Mouse (Mus musculus): ENCODE data around the gene Tox2. TPM values are rescaled to one million over a fixed set of nuclear protein-coding genes. Genes with fewer than 3 reads are reported as not detected.

The Tox2 gene
- polyA plus RNA-seq, 1 experiment from 2014 or later, result 2.1 TPM

DNA sequence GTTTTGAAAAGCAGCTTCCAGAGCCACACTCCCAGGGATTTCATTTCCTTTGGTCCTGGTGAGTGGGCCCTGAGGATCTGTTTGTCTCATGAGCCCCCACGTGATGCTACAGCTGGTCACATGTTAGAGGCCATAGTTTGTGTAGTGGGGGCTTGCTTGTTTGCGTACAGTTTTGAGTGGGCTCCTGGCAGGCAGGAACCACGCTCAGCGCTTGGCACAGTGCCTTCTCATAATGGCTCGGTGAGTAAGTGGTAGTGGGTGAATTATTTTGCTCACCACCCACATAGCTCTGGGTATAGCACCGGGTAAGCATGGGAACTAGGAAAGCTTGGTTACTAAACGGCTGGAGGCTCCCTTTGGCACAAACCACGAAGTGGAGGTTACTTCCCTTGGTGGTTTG, 6.2 kb downstream of the Tox2 start:
- Histone ChIP-seq H3K27me3 (ENCODE audit: control insufficient read depth, insufficient read depth, low read length) (peaks cover 24% of the 10 kb centered on the region), H3K9me3 (ENCODE audit: control insufficient read depth, low read length) (no peaks in the 10 kb centered on the region), H3K4me2 (ENCODE audit: low read depth, severe bottlenecking) (no peak overlapping the region), H3K9ac (ENCODE audit: low read length) (no peak overlapping the region), H3K36me3 (ENCODE audit: control insufficient read depth, insufficient read depth, low read length) (no peaks in the 10 kb centered on the region), H3K4me3 (ENCODE audit: low read depth, low read length) (no peak overlapping the region), H3K4me1 (ENCODE audit: control insufficient read depth, insufficient read depth, low read length) (no peaks in the 10 kb centered on the region), H3K27ac (replicated peaks; ENCODE audit: low read depth, low read length) (no peak overlapping the region)
- no peak for ATAC-seq (ENCODE audit: insufficient number of reproducible peaks, low FRiP score, low TSS enrichment, low read depth)
- WGBS, result 79% methylated on average over 8 of the region's 8 CpGs
- no peak for DNase-seq (ENCODE audit: low spot score)

DNA sequence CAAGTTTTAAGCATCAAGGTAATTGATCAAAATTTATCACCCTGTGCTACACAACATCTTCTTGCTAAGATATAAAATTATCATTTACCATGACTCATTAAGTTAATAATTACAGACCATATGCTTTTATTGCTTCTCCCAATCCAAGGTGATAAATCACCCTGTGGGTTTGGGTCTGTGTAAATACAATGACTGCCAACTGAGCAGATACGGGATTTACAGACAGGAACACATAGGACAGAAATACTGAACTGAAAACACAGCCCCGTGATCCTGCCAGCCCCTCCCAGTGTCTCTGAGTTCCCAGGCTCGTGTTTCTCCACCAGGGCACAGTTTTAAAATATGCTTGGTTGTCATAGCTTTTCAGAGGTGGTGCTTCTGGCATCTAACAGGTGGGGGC, 10.2 kb downstream of the Tox2 start:
- ATAC-seq (ENCODE audit: insufficient number of reproducible peaks, low FRiP score, low TSS enrichment, low read depth) (no peak), DNase-seq (ENCODE audit: low spot score) (no peak)
- H3K9ac ChIP-seq (ENCODE audit: low read length), result no peak overlapping the region
- no peaks in the 10 kb centered on the region for H3K4me1 ChIP-seq (ENCODE audit: control insufficient read depth, insufficient read depth, low read length)
- H3K9me3 ChIP-seq (ENCODE audit: control insufficient read depth, low read length), result no peaks in the 10 kb centered on the region
- no peak overlapping the region for H3K27ac ChIP-seq (replicated peaks; ENCODE audit: low read depth, low read length)
- H3K4me2 ChIP-seq (ENCODE audit: low read depth, severe bottlenecking), result no peak overlapping the region
- WGBS, result 43% methylated on average over 3 of the region's 3 CpGs
- 0 out of 2 replicates have a peak, but pooled peaks cover 3% of the 10 kb centered on the region for H3K27me3 ChIP-seq (ENCODE audit: control insufficient read depth, insufficient read depth, low read length)
- H3K36me3 ChIP-seq (ENCODE audit: control insufficient read depth, insufficient read depth, low read length), result no peaks in the 10 kb centered on the region
- no peak overlapping the region for H3K4me3 ChIP-seq (ENCODE audit: low read depth, low read length)

DNA sequence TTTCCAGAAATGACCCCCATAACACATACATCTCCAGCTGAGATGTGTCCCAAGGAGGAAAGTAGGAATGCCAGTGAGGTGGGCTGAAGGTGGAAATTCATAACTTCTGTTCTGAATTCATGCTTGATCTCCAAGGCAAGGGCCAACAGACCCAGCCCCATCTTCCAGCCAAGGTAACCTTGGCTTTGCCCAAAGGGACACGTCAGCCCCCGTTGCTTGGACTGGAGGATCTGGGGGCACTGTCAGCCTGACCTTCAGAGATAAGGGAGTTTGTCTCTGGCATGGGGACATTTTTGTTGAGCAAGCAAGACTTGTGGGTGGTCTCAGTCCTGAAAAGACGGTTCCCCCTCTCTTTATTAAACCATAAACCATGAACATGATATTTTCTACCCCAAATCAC, 15.2 kb downstream of the Tox2 start:
- DNase-seq (ENCODE audit: low spot score) (no peak), ATAC-seq (ENCODE audit: insufficient number of reproducible peaks, low FRiP score, low TSS enrichment, low read depth) (no peak)
- WGBS, result 82% methylated on average over 3 of the region's 3 CpGs

DNA sequence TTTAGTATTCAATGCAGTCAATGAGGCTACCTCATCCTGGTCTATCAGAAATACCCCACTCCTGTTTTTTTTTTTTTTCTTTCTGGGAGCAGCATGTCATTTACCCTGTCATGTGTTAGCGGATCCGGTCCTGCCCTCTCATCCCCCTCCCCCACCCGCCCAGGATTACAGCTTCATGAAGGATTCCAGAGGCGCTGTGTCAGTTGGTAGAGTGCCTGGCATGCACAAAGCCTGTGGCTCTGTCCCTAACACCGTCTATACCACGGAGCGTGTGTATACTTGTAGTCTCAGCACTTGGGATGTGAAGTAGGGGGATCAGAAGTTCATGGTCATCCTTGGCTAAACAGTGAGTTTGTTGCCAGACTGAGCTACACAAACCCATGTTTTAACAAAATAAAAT, 15.6 kb downstream of the Tox2 start:
- 70% methylated on average over 7 of the region's 7 CpGs for WGBS
- H3K4me2 ChIP-seq (ENCODE audit: low read depth, severe bottlenecking), result no peak overlapping the region
- H3K4me1 ChIP-seq (ENCODE audit: control insufficient read depth, insufficient read depth, low read length), result no peaks in the 10 kb centered on the region
- no peak overlapping the region for H3K9ac ChIP-seq (ENCODE audit: low read length)
- DNase-seq (ENCODE audit: low spot score) (no peak), ATAC-seq (ENCODE audit: insufficient number of reproducible peaks, low FRiP score, low TSS enrichment, low read depth) (no peak)
- H3K9me3 ChIP-seq (ENCODE audit: control insufficient read depth, low read length), result no peaks in the 10 kb centered on the region
- no peaks in the 10 kb centered on the region for H3K36me3 ChIP-seq (ENCODE audit: control insufficient read depth, insufficient read depth, low read length)
- no peak overlapping the region for H3K4me3 ChIP-seq (ENCODE audit: low read depth, low read length)
- H3K27me3 ChIP-seq (ENCODE audit: control insufficient read depth, insufficient read depth, low read length), result 0 out of 2 replicates have a peak, but pooled peaks cover 3% of the 10 kb centered on the region
- H3K27ac ChIP-seq (replicated peaks; ENCODE audit: low read depth, low read length), result no peak overlapping the region

More for the DNA sequence above, 15.2 kb downstream of the Tox2 start:
- no peak overlapping the region for H3K4me2 ChIP-seq (ENCODE audit: low read depth, severe bottlenecking)
- H3K27ac ChIP-seq (replicated peaks; ENCODE audit: low read depth, low read length), result no peak overlapping the region
- H3K4me1 ChIP-seq (ENCODE audit: control insufficient read depth, insufficient read depth, low read length), result no peaks in the 10 kb centered on the region
- no peak overlapping the region for H3K9ac ChIP-seq (ENCODE audit: low read length)
- H3K4me3 ChIP-seq (ENCODE audit: low read depth, low read length), result no peak overlapping the region
- H3K27me3 ChIP-seq (ENCODE audit: control insufficient read depth, insufficient read depth, low read length), result 0 out of 2 replicates have a peak, but pooled peaks cover 3% of the 10 kb centered on the region
- no peaks in the 10 kb centered on the region for H3K9me3 ChIP-seq (ENCODE audit: control insufficient read depth, low read length)
- H3K36me3 ChIP-seq (ENCODE audit: control insufficient read depth, insufficient read depth, low read length), result no peaks in the 10 kb centered on the region

DNA sequence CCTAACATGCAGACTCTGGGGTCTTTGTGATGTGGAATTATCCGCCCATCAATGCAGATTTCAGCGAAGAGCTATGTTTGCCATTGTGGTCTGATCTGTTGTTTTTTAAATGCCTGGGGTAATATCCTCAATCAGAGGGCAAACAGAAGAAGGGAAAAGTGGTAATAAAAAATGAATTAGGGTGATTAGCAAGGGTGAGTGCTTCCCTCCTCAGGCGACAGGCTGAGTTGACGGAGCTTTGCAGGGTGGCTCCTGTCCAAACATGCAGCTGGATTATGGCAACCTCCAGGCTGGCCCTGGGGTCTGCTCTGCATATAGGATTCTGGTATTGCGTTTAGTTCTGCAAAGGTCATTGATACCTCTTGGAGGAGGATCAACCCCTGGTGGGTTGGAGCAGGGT, 16.5 kb downstream of the Tox2 start:
- DNase-seq (ENCODE audit: low spot score) (no peak), ATAC-seq (ENCODE audit: insufficient number of reproducible peaks, low FRiP score, low TSS enrichment, low read depth) (no peak)
- no peak overlapping the region for H3K4me3 ChIP-seq (ENCODE audit: low read depth, low read length)
- 62% methylated on average over 5 of the region's 5 CpGs for WGBS
- no peak overlapping the region for H3K9ac ChIP-seq (ENCODE audit: low read length)
- no peak overlapping the region for H3K4me2 ChIP-seq (ENCODE audit: low read depth, severe bottlenecking)
- 0 out of 2 replicates have a peak, but pooled peaks cover 3% of the 10 kb centered on the region for H3K27me3 ChIP-seq (ENCODE audit: control insufficient read depth, insufficient read depth, low read length)
- no peaks in the 10 kb centered on the region for H3K4me1 ChIP-seq (ENCODE audit: control insufficient read depth, insufficient read depth, low read length)
- no peak overlapping the region for H3K27ac ChIP-seq (replicated peaks; ENCODE audit: low read depth, low read length)
- H3K36me3 ChIP-seq (ENCODE audit: control insufficient read depth, insufficient read depth, low read length), result no peaks in the 10 kb centered on the region
- no peaks in the 10 kb centered on the region for H3K9me3 ChIP-seq (ENCODE audit: control insufficient read depth, low read length)

DNA sequence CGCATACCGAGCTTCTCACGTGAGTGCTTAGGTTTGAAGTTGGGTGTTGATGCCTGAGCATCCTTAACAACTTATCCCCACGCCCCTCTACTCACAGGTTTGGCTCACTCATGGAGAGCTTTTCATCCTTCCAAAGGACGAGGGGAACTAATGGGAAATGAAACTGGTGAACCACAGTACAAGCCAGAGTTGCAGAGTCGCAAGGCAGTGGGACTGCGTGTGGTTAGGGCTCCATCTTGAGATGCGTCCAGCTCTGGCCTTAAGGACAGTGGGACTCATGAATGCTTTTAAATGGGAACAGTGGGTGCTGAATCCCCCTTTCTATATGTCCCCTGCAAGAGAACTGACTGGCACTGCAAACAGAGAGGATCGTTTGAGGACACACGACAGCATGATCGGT, 17.8 kb downstream of the Tox2 start:
- Histone ChIP-seq H3K27ac (replicated peaks; ENCODE audit: low read depth, low read length) (no peak overlapping the region), H3K4me3 (ENCODE audit: low read depth, low read length) (no peak overlapping the region), H3K36me3 (ENCODE audit: control insufficient read depth, insufficient read depth, low read length) (no peaks in the 10 kb centered on the region), H3K9ac (ENCODE audit: low read length) (no peak overlapping the region), H3K27me3 (ENCODE audit: control insufficient read depth, insufficient read depth, low read length) (no peaks in the 10 kb centered on the region), H3K9me3 (ENCODE audit: control insufficient read depth, low read length) (no peaks in the 10 kb centered on the region), H3K4me2 (ENCODE audit: low read depth, severe bottlenecking) (no peak overlapping the region), H3K4me1 (ENCODE audit: control insufficient read depth, insufficient read depth, low read length) (no peaks in the 10 kb centered on the region)
- ATAC-seq (ENCODE audit: insufficient number of reproducible peaks, low FRiP score, low TSS enrichment, low read depth), result no peak
- DNase-seq (ENCODE audit: low spot score), result no peak
- 90% methylated on average over 11 of the region's 11 CpGs for WGBS

DNA sequence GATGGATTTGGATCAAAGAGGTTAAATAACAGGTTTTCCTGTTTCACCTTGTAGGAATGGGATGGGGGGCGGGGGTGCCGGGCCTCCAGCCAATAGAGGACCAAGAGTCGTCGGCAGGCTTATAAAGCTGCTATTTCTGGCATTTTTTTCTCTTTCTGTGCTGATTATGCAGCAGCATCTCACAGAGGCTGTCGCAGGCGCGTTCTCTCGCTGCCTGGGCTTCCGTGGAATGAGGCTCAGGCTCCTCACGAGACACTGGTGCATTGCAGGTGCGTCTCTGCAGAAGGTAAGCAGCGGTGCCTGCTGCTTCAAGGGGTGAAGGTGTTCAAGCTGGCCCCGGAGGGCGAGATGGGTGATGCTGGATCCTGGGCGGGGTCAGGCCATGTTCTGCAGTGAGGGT, 22.4 kb downstream of the Tox2 start:
- Histone ChIP-seq H3K9ac (ENCODE audit: low read length) (no peak overlapping the region), H3K27me3 (ENCODE audit: control insufficient read depth, insufficient read depth, low read length) (no peaks in the 10 kb centered on the region), H3K4me1 (ENCODE audit: control insufficient read depth, insufficient read depth, low read length) (no peaks in the 10 kb centered on the region), H3K36me3 (ENCODE audit: control insufficient read depth, insufficient read depth, low read length) (no peaks in the 10 kb centered on the region), H3K4me2 (ENCODE audit: low read depth, severe bottlenecking) (no peak overlapping the region), H3K9me3 (ENCODE audit: control insufficient read depth, low read length) (no peaks in the 10 kb centered on the region), H3K4me3 (ENCODE audit: low read depth, low read length) (no peak overlapping the region), H3K27ac (replicated peaks; ENCODE audit: low read depth, low read length) (no peak overlapping the region)
- DNase-seq (ENCODE audit: low spot score) (no peak), ATAC-seq (ENCODE audit: insufficient number of reproducible peaks, low FRiP score, low TSS enrichment, low read depth) (no peak)
- WGBS, result 81% methylated on average over 15 of the region's 15 CpGs

DNA sequence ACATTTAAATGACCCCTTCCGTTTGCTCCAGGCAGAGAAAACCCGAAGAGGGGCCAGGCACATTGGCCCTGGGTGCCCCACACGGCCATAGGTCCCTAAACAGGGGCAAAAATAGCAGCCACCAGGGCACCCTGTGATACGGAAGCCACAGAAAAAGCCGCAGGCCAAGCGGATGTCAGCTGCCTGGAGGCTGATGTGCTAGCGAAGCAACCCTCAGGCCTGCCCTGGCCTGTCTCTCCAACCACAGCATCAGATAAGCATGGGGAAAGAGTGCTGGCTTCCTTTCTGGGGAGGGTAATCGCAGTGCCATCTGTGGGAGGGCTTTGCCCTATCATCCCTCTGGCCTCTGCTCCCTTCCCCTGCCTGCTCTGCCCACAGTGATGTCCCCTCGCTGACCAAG, 26.1 kb downstream of the Tox2 start:
- Histone ChIP-seq H3K27me3 (ENCODE audit: control insufficient read depth, insufficient read depth, low read length) (no peaks in the 10 kb centered on the region), H3K9me3 (ENCODE audit: control insufficient read depth, low read length) (no peaks in the 10 kb centered on the region), H3K36me3 (ENCODE audit: control insufficient read depth, insufficient read depth, low read length) (no peaks in the 10 kb centered on the region), H3K4me1 (ENCODE audit: control insufficient read depth, insufficient read depth, low read length) (no peaks in the 10 kb centered on the region), H3K27ac (replicated peaks; ENCODE audit: low read depth, low read length) (no peak overlapping the region), H3K4me2 (ENCODE audit: low read depth, severe bottlenecking) (no peak overlapping the region), H3K4me3 (ENCODE audit: low read depth, low read length) (no peak overlapping the region), H3K9ac (ENCODE audit: low read length) (no peak overlapping the region)
- DNase-seq (ENCODE audit: low spot score), result no peak
- ATAC-seq (ENCODE audit: insufficient number of reproducible peaks, low FRiP score, low TSS enrichment, low read depth), result no peak
- WGBS, result 74% methylated on average over 9 of the region's 9 CpGs

DNA sequence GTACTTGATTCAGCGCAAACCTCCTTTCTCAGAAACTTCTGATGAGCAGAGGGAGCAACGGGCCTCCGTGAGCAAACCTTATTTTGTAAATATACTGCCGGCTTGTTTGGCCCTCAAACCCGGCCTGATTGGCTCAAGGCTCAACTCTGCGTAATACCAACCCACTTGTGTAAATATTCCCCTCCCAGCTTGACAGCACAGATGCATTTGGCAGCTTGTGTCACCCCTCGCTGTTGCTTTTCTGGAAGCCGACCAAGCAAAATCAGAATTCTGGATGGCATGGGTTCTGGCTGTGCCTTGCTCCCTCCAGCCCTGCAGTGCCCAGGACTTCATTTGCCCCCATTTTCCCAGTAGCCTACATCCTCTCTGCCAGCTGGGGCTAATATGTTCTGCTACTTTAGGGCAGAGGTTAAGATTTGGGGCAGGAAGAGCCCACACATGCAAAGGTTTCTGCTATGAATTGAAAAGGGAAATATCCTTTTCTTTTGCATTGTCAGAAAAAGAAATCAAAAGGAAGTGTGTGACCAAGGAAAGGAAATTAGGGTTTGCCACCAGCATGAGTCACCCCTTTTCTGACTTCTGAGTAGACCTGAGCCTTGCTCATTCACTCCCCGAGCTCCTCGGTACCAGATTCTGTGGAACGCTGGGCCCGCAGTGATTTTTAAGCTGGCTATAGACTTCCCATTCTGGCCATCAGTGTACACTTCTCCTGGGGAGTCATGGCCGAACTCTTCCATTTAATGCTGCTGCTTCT, 29.0 kb downstream of the Tox2 start:
- H3K4me2 ChIP-seq (ENCODE audit: low read depth, severe bottlenecking), result no peak overlapping the region
- H3K36me3 ChIP-seq (ENCODE audit: control insufficient read depth, insufficient read depth, low read length), result no peaks in the 10 kb centered on the region
- 75% methylated on average over 13 of the region's 13 CpGs for WGBS
- DNase-seq (ENCODE audit: low spot score) (no peak), ATAC-seq (ENCODE audit: insufficient number of reproducible peaks, low FRiP score, low TSS enrichment, low read depth) (no peak)
- H3K4me1 ChIP-seq (ENCODE audit: control insufficient read depth, insufficient read depth, low read length), result no peaks in the 10 kb centered on the region
- no peak overlapping the region for H3K27ac ChIP-seq (replicated peaks; ENCODE audit: low read depth, low read length)
- no peak overlapping the region for H3K9ac ChIP-seq (ENCODE audit: low read length)
- no peaks in the 10 kb centered on the region for H3K27me3 ChIP-seq (ENCODE audit: control insufficient read depth, insufficient read depth, low read length)
- H3K4me3 ChIP-seq (ENCODE audit: low read depth, low read length), result no peak overlapping the region
- no peaks in the 10 kb centered on the region for H3K9me3 ChIP-seq (ENCODE audit: control insufficient read depth, low read length)

Data from limb, embryonic 11.5 days (tissue).